Mouse (Mus musculus) testis, postnatal 14 days (tissue): ENCODE measurements around the gene Rptor.

Source experiments
- DNase-seq: peaks from one replicate; pipeline ENCODE4 v3.0.0; 2021; ENCODE audit warnings: low spot score

Gene Rptor

DNA sequence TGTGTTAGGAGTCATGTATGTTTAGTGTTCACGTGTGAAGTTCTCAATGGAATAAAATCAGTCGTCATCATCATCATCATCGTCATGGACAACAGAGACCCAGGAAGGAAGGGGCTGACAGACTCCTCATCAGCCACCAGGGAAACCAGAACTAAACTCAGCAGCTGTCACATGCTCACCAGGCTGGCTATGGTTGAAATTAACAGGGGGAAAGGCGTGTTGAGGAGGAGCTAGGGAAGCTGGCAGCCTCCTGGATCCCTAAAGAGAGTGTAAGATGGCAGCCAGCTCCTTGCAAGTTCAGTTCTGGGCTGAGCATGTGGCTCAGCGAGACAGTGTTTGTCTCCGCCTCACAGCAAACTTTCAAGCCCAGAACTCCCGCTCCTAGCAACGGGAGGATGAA lies 332.1 kb downstream of the Rptor start:
- DNase-seq: no peak

DNA sequence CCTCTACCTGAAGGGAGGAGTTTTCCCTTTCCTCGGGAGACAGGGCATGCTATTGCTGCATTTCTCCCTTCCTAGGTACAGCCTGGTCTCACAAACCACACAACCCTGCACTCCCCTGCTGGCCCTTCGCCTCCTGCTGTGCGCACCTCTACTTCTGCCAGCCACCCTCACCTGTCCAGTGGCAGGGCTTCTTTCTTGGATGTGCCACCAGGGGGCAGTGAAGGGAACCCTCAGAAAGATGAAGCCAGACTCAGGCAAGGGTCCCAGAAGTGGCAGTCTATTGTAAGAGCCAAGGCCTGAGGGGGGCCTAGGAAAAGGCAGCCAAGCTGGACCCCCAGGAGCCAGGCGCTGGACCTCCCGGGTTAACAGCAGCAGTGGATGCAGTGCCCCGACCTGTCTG lies 332.8 kb downstream of the Rptor start:
- DNase-seq: no peak

DNA sequence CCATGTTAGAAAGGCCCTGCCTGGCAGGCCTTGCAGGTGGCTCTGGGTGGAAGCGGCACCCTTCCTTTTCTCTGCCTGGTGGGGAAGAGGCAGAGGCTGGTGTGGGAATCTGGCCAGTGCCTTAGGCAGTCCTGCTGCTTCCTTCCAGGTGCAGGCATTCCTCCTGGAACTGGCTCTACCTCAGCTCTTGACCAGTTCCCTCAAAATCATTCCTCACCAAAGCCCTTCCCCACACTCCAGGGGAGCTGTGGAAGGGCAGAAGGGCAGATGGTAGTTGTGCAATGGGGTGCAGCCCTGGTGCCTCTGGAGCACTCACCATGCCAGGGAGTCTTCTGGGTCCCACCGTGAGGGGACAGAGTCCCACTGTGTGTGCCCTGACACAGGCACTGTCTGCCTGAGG lies 333.8 kb downstream of the Rptor start:
- no peak for DNase-seq

DNA sequence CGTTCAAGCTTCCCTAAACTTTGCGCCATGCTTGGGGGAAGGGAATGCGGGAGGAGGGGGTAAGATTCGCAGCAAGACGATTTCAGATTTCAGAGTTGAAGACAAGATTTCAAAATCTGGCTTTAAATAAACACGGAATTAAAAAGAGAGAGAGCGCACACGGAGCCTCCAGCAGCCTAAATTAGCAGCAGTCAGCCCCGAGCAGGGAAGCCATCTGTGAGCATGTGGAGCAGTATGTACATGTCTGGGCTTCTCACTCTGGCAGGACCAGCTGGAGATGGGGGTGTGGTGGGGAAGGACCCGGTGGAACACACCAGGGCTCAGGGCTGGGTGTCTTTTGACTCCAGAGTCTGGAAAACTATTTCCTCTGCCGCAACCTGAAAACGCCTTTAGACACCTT lies 334.5 kb downstream of the Rptor start:
- no peak for DNase-seq

DNA sequence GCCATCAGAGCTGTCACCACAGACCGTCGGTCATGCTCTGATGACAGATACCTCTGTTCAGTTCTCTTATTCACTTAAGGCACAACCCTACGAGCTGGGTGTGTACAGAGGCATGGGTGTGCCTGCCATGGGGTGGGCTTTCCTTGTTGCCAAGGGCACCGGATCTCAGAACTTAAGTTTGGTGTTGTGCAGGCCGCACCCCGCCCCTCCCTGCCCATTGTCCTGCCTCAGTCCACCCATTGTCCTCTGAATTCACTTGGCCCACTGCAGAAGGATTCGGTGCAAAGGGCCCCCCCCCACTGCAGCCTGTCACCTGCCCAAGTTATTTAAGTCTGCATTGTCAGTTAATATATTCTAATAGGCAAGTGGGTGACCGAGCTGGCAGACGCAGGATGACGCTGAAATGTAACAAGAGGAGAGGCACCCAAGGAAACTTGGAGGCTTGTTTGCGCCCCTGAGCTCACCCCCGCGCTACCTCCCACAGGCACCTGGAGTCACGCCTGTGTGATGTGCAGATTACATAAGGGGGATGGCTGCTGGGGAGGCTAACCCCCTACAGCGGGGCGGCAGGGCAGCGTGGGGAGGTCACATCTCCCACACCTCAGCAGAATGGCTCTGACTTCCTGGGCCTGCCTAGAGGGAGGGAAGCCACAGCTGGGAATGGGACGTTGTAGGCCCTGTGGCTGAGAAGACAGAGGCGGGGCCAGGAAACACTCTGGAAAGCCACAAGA lies 335.2 kb downstream of the Rptor start:
- DNase-seq: no peak

DNA sequence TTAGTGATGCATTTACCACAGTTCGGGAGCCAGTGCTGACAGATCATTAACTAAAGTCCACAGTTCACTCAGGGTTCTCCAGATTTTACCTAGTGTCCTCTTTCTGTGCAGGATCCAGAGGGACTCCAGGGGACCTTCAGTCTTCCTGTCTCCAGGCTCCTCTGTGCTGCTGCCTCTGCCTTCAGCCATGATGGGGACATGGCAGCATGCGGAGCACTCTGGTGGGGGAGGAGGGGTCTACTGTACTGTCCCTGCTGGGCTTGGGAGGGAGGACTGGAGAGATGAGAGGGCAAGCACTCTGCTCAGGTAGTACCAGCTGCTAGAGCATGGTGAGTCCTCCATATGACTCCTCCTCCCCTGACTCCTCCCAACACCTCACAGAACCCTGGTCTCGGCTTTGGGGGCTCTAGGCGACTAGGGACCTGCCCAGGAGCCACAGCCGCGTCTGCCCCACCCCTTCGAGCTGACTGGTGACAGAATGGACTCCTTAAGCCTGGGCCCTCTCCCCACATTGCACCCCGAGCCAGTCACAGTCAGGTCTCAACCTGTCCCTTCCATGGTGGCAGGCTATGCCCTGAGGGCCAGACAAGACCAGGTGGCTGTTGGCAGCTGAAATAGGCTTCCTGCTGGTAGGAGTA lies 336.5 kb downstream of the Rptor start:
- no peak for DNase-seq

DNA sequence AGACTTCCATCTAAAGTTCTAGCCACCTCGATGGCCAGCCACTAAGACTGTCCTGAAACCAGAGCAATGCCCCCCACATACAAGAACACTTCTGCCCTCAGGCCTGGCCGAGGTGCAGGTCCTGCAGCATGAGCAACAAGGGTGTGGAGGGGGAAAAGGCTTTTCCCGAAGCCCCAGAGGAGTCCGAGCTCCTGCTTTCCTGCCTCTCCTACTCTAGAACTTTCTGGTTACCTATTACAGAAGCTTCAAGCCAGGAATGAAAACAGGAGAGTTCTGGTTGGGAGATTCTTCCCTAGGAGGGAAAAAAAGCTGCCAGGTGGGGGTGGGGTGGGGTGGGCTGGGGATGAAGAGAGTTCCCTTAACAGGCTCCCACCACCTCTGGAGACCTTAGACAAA lies 337.0 kb downstream of the Rptor start:
- DNase-seq: no peak

DNA sequence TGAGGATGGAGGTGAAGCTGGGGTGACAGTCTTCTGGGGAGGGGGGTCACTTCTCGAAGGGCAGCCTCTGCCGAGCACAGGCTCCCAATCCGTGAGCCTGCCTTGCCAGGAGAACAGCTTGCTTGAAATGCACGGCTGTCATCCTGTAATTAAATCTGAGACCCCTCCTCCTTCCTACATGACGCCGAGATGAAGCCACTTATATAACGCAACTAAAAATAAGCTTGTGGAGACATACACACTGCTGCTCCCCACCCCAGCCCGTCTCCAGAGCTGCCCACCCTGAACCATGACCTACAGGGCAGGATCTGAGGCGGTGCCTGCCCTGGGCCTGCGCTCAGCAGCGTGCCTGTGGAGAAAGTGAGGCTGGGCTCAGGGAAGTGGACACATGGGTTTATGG lies 337.4 kb downstream of the Rptor start:
- no peak for DNase-seq

DNA sequence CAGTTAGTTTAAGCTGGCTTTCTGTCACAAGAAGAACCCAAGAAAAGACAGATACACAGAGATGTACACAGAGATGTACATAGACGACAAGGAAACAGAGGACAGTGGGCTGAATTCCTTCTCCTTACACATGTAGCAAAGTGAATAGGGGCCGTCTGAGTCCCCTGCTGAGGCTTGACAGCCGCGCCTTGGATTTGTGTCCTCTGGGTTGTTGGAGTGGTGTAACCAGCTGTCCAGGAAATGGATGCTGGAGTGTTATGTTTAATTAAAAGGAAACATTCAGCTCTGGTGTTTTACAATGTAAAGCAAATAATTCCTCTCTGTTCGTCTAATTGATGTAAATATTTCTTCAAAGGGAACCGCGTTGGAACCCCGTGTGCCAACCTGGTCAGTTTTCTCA lies 339.1 kb downstream of the Rptor start:
- no peak for DNase-seq

DNA sequence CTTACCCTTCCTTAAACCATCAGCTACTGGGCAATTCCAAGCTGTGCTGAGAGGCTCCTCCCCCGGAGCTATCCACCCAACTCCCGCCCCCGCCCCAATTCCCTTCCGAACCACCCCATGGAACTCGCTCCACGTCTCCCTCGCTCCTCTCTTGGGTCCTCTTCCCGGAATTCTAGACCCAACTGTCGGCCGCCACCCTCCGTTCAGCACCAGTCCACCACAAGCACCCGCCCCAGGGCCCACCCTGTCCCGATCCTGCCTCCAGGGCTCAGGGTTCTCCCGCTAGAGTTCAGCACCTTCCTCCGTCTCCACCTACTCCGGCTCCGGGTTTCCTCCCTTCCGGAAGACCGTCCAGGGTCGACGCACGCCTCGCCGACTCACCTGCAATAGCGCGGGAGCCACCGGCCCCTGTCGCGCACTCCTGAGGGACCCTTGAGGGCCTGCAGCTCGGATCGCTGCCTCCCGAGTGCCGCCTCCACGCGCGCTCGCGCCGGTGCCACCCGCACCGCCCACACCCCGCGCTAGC lies 339.6 kb downstream of the Rptor start:
- DNase-seq: no peak

DNA sequence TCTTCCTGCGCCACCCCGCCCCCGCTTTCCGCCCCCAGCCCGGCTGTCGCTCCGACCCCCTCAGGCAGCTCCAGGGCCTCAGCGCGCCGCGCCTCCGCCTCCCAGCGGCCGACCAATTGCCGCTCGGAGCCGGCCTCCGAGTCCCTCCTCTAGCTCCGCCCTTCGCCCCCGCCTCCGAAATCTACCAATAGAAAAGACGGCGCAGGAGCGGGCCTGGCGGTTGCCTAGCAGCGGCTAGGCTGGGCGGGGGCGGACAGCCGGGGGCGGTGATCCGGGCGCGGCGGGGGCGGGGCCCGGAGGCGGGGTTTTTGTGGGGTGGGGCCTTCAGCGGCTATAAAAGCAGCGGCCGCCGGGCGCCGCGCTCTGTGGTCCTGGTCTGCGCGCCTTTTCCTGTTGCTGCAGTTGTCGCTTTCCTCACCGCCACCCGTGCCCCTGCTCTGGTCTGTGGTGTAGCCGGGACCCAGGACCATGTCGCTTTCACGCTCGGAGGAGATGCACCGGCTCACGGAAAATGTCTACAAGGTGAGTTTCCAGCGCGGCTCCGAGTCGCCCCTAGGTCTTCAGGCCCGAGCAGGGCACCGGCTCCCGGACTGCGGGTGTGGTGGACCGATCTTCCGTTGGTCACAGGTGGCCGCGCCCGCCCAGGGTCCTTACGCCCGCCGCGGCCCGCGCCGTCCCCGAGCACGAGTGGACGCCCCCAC lies 340.2 kb downstream of the Rptor start, which contains the start of gene Baiap2:
TSS of gene Baiap2 (plus strand) at position 37 of the 701 bp plus-strand sequence.
- DNase-seq: peak; percentile 99

DNA sequence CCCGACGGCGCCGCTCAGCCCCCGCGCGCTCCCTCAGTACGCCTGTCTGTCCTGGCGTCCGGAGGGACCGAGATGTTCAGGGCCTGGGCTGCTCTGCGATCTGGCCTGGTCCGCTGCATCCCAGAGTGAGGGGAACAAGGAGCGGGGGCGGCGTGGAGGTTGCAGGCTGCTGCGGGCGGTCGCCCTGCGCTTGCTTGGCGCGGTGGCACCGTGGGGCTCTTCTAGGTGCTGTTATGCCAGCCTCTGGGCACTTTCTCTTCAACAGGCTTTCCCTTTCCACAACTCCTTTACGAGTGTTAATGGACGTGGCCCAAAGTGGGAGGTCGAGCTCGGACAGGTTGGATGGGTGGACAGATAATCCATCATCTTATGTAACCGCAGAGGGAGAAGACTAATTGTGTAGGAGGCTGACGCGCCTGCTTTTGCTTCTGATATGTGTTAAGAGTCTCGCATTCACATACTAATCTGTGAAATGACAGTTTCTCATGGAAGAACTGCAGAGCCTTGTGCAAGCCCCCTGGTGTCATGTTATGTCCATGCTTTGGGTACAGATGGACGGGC lies 340.8 kb downstream of the Rptor start:
- DNase-seq: no peak

DNA sequence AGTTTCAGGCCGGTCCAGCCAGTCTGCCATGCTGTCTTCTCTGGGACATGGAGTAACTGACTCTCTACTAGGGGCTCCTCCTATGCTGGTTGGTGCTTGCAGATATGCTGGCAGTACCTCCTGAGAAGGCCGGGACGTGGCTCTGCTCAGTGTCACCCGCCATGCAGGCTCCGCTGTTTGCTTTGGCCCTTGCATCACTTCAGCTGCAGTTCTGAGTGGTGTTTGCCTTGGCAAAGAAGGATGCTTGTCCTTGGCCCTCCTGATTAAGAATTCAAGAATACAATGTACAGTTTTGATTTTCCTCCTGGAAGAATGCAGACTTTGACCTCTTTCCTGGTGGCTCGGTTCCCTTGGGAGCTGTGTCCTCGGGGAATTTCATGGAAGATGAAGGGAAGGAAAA lies 342.6 kb downstream of the Rptor start:
- DNase-seq: peak; percentile 44

DNA sequence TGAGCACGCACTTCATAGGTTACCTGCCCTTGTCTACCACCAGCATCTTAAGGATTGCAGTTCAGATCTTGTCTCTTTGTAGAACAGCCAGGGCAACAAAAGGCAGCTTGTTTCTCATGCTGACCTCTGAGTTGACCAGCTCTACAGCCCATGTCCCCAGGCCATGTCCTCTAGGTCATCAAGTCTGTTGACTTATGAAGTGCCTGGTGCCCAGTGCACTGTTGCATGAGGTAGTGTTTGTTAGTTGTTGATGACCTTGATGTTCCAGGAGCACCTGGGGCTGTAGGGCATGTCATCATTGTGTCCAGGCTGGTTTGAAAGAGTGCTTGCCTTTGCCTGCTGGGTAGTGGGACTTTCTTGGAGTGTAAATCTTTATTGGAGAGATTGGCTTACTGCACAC lies 344.7 kb downstream of the Rptor start:
- no peak for DNase-seq

DNA sequence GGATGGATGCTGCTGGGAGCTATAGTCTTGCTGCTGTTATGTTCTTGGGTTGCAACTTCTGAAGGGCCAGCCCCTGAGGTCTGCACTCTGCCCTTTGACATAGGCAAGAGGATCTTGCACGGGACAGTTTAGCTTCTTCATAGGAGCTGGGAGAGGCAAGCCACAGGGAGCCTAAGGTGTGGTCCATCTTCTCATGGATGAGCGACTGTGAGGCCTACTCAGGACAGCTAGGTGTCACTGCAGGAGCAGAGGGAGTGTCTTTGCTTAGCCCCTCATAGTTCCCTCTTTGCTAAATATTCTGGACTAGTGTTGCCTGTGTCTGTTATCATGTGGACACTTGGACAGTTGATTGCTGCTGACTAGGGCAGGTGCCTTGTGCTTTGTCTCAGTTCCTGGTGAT lies 345.2 kb downstream of the Rptor start:
- no peak for DNase-seq

DNA sequence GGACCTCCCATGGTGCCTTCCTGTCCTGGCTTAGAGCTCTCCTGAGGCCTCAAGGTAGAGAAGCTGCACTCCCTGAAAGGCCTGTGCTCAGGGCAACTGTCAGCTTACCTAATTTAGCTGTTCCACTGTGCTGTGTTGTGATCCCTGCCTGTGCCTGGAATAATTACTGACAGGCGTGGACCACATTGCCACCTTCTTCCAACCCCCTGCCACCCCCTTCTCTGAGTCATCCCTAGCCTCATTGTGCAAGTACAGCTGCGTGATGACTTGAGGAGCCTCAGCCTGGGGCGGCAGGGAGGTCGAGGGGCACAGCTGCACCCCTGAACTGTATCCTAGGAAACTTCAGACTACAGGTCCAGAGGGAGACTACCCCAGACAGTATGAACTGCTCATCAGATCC lies 345.6 kb downstream of the Rptor start:
- no peak for DNase-seq

DNA sequence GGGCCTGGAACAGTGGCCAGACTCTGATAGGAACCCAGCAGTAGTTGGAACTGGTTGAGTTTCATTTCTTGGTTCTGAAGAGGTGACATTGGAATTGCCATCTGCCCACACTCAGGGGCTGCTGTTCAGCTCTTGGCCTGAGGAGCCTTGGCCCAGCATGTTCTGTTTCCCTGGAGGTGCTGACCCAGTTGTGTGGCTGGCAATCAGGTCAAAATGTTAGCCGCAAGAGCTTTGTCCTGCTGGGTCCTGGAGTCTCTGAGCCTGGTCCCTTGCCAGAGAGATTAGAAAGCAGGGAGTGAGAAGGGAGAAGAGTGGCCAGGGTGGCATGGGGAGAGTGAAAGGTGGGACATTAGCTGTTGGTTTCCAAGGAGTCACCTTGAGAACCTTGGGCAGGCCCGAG lies 346.1 kb downstream of the Rptor start:
- no peak for DNase-seq
